ENCODE assay signal across 20 mouse cellular contexts in genomic region chr3:135518882-135519281, GRCm38 (mm10). TPM values are rescaled to one million over a fixed set of nuclear protein-coding genes. Genes with fewer than 3 reads are reported as not detected.
DNase-seq lines count a peak whose midpoint lies in the region; ATAC-seq and TF ChIP-seq lines count a peak whose summit lies in the region.
"Had no signal": no experiment of that assay in that cellular context is flagged by ENCODE, and none has a peak within 500 bp of the region (broad histone marks: within the 10 kb centered on the region; RNA-seq: fewer than 3 reads in every experiment).

No protein-coding gene starts in this region.

- no peak for TF ChIP-seq EP300 in stomach, postnatal 0 days (optimal IDR thresholded peaks at IDR 0.05)

- no peak overlapping the region for H3K4me2 ChIP-seq in heart, embryonic 14.5 days (ENCODE audit: low read length)
- no peak overlapping the region for H3K4me2 ChIP-seq in stomach, postnatal 0 days (replicated peaks; ENCODE audit: low read depth)
- no peak overlapping the region for H3K4me2 ChIP-seq in neural tube, embryonic 15.5 days
- H3K4me2 ChIP-seq: forebrain, embryonic 15.5 days; hindbrain, embryonic 15.5 days; liver, embryonic 13.5 days; midbrain, embryonic 15.5 days had no signal

- no peak for ATAC-seq in heart, embryonic 14.5 days (ENCODE audit: insufficient number of reproducible peaks, insufficient read depth, low FRiP score, low read depth)
- ATAC-seq in stomach, postnatal 0 days (ENCODE audit: low FRiP score, low TSS enrichment), result no peak
- no peak for ATAC-seq in neural tube, embryonic 15.5 days (ENCODE audit: low FRiP score)
- ATAC-seq: CD4-positive, CD25-positive, alpha-beta regulatory T cell, adult 4 months; forebrain, embryonic 15.5 days; midbrain, embryonic 15.5 days had no signal

- peak overlapping the region; percentile 57 to 71 for H3K27ac ChIP-seq in heart, embryonic 14.5 days (replicated peaks in 1 of 2; ENCODE audit: control insufficient read depth in 1 of 2, insufficient read depth in 1 of 2, low read depth in 2 of 2, low read length in 2 of 2)
- H3K27ac ChIP-seq in bone marrow macrophage, adult 2 months (ENCODE audit: insufficient read depth, low read depth, low read length), result peak overlapping the region; percentile 69
- peak overlapping the region; percentile 67; the same call in 1 of the 2 replicates for H3K27ac ChIP-seq in stomach, postnatal 0 days (replicated peaks)
- H3K27ac ChIP-seq in neural tube, embryonic 15.5 days (replicated peaks), result no peak overlapping the region
- H3K27ac ChIP-seq: forebrain, embryonic 15.5 days; hindbrain, embryonic 15.5 days; kidney, postnatal 0 days; liver, embryonic 13.5 days; midbrain, embryonic 15.5 days had no signal

- H3K4me1 ChIP-seq in heart, embryonic 14.5 days (ENCODE audit: control insufficient read depth in 2 of 2, insufficient read depth in 2 of 2, low read length in 2 of 2), result peaks cover 35 to 60% of the 10 kb centered on the region in 2 experiments
- peaks cover 80% of the 10 kb centered on the region for H3K4me1 ChIP-seq in bone marrow macrophage, adult 2 months (ENCODE audit: control insufficient read depth, insufficient read depth, low read length)
- H3K4me1 ChIP-seq in stomach, postnatal 0 days (replicated peaks; ENCODE audit: control insufficient read depth, insufficient read depth), result peaks cover 4% of the 10 kb centered on the region; the same call in 1 of the 2 replicates
- no peaks in the 10 kb centered on the region for H3K4me1 ChIP-seq in neural tube, embryonic 15.5 days
- H3K4me1 ChIP-seq: forebrain, embryonic 15.5 days; hindbrain, embryonic 15.5 days had no signal

- no peaks in the 10 kb centered on the region for H3K27me3 ChIP-seq in heart, embryonic 14.5 days (ENCODE audit: control insufficient read depth, insufficient read depth, low read length)
- no peaks in the 10 kb centered on the region for H3K27me3 ChIP-seq in stomach, postnatal 0 days (ENCODE audit: control insufficient read depth, insufficient read depth, low read length)
- H3K27me3 ChIP-seq in neural tube, embryonic 15.5 days (replicated peaks), result no peaks in the 10 kb centered on the region
- H3K27me3 ChIP-seq: forebrain, embryonic 15.5 days; hindbrain, embryonic 15.5 days; liver, embryonic 13.5 days; midbrain, embryonic 15.5 days had no signal

- TF ChIP-seq CTCF in bone marrow macrophage, adult 2 months (IDR thresholded peaks at IDR 0.05; ENCODE audit: low read depth, low read length), result no peak
- TF ChIP-seq CTCF in stomach, postnatal 0 days (IDR thresholded peaks at IDR 0.05; ENCODE audit: low read depth), result no peak

- no peak for TF ChIP-seq POLR2A in bone marrow macrophage, adult 2 months (IDR thresholded peaks at IDR 0.05; ENCODE audit: borderline replicate concordance, low read depth, low read length)

- peak; percentile 92 for DNase-seq in heart, adult 11 months
- DNase-seq in heart, adult 9 months (ENCODE audit: low spot score in 2 of 2), result no peak
- DNase-seq in heart, postnatal 14 days, result no peak
- DNase-seq in stomach, postnatal 0 days (ENCODE audit: low spot score), result no peak
- no peak for DNase-seq in lung, postnatal 36 days
- DNase-seq: cerebellum, adult 8-10 months; gastrocnemius, postnatal 10 days; kidney, adult 2 months; layer of hippocampus, adult 9-11 months; liver, embryonic 13.5 days; lung, adult 2 months; lung, postnatal 14 days had no signal

- peaks cover 22% of the 10 kb centered on the region for H3K36me3 ChIP-seq in heart, embryonic 14.5 days (ENCODE audit: control insufficient read depth, insufficient read depth, low read length)
- H3K36me3 ChIP-seq in stomach, postnatal 0 days (ENCODE audit: control insufficient read depth, insufficient read depth, low read length), result no peaks in the 10 kb centered on the region
- H3K36me3 ChIP-seq in neural tube, embryonic 15.5 days, result no peaks in the 10 kb centered on the region
- H3K36me3 ChIP-seq: forebrain, embryonic 15.5 days; hindbrain, embryonic 15.5 days; liver, embryonic 13.5 days; midbrain, embryonic 15.5 days had no signal

- H3K9ac ChIP-seq in heart, embryonic 14.5 days (ENCODE audit: low read length), result no peak overlapping the region
- H3K9ac ChIP-seq in stomach, postnatal 0 days (ENCODE audit: low read length), result no peak overlapping the region
- no peak overlapping the region for H3K9ac ChIP-seq in neural tube, embryonic 15.5 days (replicated peaks)
- H3K9ac ChIP-seq: forebrain, embryonic 15.5 days; hindbrain, embryonic 15.5 days; liver, embryonic 13.5 days; midbrain, embryonic 15.5 days had no signal

- WGBS in heart, embryonic 14.5 days, result 44% methylated on average over 5 of the region's 5 CpGs
- 74% methylated on average over 5 of the region's 5 CpGs for WGBS in stomach, postnatal 0 days
- 92% methylated on average over 5 of the region's 5 CpGs for WGBS in neural tube, embryonic 15.5 days

- H3K4me3 ChIP-seq in heart, embryonic 14.5 days (ENCODE audit: control insufficient read depth in 1 of 2, insufficient read depth in 1 of 2, low read depth in 1 of 2, low read length in 2 of 2), result no peak overlapping the region
- H3K4me3 ChIP-seq in bone marrow macrophage, adult 2 months (ENCODE audit: insufficient read depth, low read length), result no peak overlapping the region
- no peak overlapping the region for H3K4me3 ChIP-seq in stomach, postnatal 0 days (ENCODE audit: low read depth, low read length)
- no peak overlapping the region for H3K4me3 ChIP-seq in neural tube, embryonic 15.5 days (replicated peaks)
- H3K4me3 ChIP-seq: forebrain, embryonic 15.5 days; hindbrain, embryonic 15.5 days; liver, embryonic 13.5 days; midbrain, embryonic 15.5 days had no signal

- intact Hi-C loops in heart, postnatal 14 days (cut with DNase I), result no loop called here

- H3K9me3 ChIP-seq in heart, embryonic 14.5 days (ENCODE audit: control insufficient read depth, low read length), result no peaks in the 10 kb centered on the region
- H3K9me3 ChIP-seq in stomach, postnatal 0 days (ENCODE audit: control insufficient read depth, low read length), result no peaks in the 10 kb centered on the region
- H3K9me3 ChIP-seq in neural tube, embryonic 15.5 days (replicated peaks), result no peaks in the 10 kb centered on the region
- H3K9me3 ChIP-seq: forebrain, embryonic 15.5 days; hindbrain, embryonic 15.5 days; liver, embryonic 13.5 days; midbrain, embryonic 15.5 days had no signal

RNA-seq across cellular contexts. Expression of gene Manba, which starts 33.5 kb away (rescaled TPM):
- polyA plus RNA-seq in heart, embryonic 14.5 days (2014; fragmentation: Nextera tagmentation; extraction: Ambion mirVana), result 44.5 and 47.3 TPM in 2 replicates
- total RNA-seq in heart, postnatal 14 days (2021), result 10 to 100 TPM; 18.0 to 19.3 TPM
- polyA plus RNA-seq in bone marrow macrophage, adult 2 months (2012; ENCODE audit: insufficient read depth, insufficient read length, missing spikeins), result 37.4 and 38.8 TPM in 2 replicates
- 11.8 and 12.8 TPM in 2 replicates for polyA plus RNA-seq in stomach, postnatal 0 days (2015; fragmentation: Nextera tagmentation; extraction: Ambion mirVana)
- polyA plus RNA-seq in neural tube, embryonic 15.5 days (2015; fragmentation: Nextera tagmentation; extraction: Ambion mirVana), result 7.4 and 8.8 TPM in 2 replicates
